Mouse (Mus musculus) embryo, embryonic 10 days (tissue): ENCODE measurements around the gene Ntf5.

ENCODE experiments used
- DNase-seq: peaks from one replicate; pipeline ENCODE4 v3.0.0-alpha.2; 2015; ENCODE audit warnings: low spot score

Ntf5 gene

DNA sequence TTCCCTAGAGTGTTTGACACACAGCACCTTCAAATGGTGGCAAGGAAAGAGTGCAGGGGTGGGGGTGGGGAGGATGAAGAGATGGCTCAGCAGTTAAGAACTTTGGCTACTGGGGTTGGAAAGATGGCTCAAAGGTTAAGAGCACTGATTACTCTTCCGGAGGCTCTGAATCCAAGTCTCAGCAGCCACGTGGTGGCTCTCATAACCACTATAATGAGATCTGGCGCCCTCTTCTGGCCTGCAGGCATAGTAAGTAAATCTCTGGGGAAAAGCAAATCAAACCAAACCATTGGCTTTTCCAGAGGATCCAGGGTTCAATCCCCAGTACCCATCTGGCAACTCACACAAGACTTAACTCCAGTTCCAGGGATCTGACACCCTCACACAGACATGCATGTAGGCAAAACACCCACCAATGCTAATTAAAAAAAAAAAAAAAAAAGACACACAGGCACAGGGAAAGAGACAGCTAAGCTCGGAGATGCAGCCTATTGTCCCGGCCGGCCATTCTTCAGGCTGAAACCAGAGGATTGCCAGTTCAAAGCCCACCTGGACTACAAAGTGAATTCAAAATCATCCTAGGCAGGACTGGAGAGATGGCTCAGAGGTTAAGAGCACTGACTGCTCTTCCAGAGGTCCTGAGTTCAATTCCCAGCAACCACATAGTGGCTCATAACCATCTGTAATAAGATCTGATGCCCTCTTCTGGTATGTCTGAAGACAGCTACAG is 9.8 kb upstream of the Ntf5 start:
- DNase-seq = peak; percentile 85

DNA sequence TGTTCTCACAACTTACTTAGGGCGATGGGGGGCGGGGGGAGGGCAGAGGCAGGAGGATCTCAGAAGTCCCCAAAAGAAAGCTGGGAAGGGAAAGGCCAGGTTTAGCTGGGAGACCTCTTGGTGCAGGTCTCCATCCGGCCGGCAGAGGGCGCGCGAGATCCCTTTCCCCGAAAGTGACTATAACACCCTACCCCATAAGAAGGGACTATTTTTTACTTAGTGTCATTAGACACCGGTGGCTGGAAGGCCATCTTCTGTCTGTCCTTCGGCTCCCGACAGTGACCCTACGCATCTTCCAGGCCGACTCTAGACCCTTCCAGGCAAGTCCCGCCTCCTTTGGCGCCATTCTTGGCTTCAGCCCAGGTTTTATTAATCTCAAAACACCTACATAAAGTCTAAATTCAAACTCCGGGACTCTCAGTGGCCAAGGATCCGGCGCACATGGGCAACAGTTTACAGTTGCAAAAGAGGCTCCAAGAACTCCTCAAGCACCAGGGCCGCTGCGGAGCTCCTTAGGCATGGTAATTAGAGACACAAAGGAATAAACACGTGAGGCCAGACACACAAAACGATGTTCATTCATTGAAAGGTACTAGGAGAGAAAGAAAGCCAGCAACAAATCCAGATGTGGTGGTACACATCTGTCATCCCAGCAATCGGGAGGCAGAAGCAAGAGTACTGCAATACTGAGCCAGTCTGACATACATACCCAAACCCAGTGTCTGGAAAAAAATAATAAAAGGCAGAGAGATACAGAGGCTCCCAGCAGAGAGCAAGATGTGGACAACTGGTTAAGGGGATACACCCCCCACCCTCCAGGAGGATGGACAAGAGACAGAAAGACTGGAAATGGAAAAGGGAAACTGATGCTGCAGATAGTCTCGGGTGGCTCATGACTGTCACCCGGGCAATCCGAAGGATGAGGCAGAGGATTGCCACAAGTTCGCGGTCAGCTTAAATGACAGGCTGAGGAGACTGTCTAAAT is 8.1 kb upstream of the Ntf5 start, which contains the start of gene Kcna7:
TSS of gene Kcna7 (plus strand) at position 563 of the 985 bp plus-strand sequence.
- DNase-seq = peak; percentile 67

DNA sequence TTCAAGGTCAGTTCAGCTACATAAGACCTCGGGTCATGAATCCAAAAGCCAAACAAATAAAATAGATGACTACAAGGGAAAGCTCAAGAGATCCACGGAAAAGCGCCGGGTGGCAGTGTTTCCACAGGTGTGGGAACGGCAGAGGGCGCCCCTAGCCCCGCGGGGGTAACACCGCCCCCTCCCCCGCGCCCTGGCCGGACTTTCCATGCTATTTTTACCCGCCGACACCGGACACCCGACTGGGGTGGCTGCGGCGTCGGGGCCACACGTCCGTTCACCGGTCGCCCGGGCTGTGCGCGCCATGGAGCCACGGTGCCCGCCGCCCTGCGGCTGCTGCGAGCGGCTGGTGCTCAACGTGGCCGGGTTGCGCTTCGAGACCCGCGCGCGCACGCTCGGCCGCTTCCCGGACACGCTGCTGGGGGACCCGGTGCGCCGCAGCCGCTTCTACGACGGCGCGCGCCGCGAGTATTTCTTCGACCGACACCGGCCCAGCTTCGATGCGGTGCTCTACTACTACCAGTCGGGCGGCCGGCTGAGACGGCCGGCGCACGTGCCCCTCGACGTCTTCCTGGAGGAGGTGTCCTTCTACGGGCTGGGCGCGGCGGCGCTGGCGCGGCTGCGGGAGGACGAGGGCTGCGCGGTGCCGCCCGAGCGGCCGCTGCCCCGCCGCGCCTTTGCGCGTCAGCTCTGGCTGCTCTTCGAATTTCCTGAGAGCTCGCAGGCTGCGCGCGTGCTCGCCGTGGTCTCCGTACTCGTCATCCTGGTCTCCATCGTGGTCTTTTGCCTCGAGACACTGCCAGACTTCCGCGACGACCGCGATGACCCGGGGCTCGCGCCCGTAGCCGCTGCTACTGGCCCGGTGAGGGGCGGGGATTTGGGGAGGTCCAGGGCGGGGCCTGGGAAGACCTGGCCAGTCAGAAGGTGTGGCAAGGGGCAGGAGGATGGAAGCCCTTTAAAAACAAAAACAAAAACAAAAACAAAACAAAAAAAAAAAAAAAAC is 7.0 kb upstream of the Ntf5 start:
- peak; percentile 18 for DNase-seq

DNA sequence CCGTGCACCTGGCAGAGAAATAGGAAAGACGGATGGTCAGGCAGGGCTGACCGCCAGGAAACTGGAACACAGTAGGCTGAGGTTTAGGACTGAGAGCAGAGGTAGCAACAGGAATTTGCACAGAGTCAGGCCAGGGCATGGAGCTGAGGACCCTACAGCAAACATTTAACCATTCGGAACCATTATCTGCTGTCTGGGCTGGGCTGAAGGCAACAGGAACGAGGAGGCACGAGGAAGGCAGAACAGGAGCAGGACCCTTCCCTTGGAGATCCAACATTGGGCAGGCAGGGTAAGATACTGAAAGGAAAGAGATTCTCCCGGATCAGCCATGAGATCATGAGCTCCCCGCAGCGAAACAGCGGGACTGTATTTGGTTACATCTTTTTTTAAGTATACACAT is 5.7 kb upstream of the Ntf5 start:
- no peak for DNase-seq

DNA sequence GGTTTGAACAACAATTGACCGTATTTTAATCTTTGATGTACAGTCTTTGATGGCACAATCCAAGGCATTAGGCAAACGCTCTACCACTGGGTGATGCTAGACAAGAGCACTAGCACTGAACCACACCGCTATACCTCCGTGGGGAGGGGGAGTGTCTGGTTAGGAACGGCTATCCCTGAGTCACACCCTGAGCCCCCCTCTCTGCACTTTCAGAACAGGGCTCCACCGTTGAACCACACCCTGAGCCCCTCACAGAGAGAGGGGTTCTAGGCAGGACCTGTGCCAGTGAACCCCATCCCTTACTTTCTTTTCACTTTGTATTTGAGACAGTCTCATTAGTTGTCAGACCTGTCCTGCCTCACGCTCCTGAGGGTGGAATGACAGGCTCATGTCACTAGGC is 5.1 kb upstream of the Ntf5 start:
- no peak for DNase-seq

DNA sequence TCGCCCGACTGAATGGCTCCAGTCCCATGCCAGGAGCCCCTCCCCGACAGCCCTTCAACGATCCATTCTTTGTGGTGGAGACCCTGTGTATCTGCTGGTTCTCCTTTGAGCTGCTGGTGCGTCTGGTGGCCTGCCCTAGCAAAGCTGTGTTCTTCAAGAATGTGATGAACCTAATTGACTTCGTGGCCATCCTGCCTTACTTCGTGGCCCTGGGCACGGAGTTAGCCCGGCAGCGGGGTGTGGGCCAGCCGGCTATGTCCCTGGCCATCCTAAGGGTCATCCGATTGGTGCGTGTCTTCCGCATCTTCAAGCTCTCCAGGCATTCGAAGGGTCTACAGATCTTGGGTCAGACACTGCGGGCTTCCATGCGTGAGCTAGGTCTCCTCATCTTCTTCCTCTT is 4.5 kb upstream of the Ntf5 start:
- no peak for DNase-seq

- DNase-seq = no peak
Observed at GRCm38 (mm10) chr7:45409497-45410163, 3.9 kb upstream of the Ntf5 start.

- no peak for DNase-seq
Observed at GRCm38 (mm10) chr7:45412421-45412820, 1.1 kb upstream of the Ntf5 start.

DNA sequence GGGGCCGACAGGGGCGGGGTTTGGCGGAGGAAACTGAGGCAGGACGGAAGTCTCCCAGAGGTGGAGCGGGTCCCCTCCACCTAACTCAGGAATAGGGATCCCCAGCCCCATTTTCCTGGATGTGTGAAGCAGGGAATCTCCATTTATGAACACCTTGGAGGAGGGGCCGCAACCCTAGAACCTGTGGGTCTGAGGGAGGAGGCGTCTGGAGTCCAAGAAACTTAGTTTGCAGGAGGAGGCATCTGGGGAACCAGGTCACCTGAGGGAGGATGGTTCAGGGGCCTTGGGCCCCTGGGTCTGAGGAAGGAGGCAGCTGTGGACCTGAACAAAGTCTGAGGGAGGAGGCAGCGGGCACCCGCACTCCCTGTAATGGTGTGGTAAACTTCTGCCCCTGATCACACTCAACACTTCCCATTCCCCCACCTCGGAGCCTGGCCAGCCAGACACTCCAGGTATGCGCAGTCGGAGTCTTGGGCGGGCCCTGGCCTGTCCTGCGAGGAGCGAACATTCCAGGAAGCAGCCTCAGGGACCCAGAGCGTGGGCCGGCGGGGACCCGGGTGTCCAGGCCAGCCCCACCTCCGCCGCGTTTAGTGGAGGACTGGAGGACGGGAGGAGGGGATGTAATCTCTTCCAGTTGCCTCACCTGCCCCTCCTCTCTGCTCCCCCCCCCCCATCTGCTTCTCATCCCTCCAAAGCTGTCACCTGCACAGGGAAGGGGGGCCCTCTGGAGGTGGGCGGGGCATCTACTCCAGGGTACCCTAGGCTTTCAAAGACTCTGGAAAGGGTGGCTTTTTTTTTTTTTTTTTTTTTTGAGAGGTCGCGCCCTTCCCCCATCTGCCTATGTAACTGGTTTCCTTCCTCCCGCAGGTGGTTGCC is 607 bp downstream of the Ntf5 start:
- DNase-seq = peak; percentile 18

DNA sequence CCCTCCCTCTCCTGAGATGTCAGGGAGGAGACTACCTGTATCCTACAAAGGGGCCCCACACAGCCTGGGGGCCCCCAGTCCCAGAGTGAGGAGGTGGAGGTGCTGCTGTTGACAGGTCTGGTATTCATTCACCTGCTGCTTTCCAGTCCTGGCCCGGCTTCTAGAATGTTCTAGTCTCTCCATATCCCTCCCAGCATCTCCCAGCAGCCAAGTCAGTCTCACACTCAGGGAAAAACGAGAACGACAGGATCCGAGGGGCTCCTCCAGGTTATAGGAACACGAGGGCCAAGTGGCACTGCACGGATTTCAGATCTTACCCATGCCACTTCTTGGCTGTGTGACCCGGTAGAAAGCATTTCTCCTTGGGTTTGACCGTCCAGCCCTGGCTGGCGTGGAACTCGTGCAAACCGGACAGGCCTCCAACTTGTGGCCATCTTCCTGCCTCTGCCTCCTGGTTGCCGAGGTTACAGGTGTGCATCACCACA is 1.3 kb downstream of the Ntf5 start:
- DNase-seq = no peak

DNA sequence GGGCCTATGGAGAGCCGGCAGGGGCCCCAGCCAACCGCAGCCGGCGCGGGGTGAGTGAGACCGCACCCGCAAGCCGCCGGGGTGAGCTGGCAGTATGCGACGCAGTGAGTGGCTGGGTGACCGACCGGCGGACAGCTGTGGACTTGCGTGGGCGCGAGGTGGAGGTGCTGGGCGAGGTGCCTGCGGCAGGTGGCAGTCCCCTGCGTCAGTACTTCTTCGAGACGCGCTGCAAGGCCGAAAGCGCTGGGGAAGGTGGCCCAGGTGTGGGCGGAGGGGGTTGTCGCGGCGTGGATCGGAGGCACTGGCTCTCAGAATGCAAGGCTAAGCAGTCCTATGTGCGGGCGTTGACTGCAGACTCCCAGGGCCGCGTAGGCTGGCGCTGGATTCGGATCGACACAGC is 2.1 kb downstream of the Ntf5 start:
- no peak for DNase-seq

DNA sequence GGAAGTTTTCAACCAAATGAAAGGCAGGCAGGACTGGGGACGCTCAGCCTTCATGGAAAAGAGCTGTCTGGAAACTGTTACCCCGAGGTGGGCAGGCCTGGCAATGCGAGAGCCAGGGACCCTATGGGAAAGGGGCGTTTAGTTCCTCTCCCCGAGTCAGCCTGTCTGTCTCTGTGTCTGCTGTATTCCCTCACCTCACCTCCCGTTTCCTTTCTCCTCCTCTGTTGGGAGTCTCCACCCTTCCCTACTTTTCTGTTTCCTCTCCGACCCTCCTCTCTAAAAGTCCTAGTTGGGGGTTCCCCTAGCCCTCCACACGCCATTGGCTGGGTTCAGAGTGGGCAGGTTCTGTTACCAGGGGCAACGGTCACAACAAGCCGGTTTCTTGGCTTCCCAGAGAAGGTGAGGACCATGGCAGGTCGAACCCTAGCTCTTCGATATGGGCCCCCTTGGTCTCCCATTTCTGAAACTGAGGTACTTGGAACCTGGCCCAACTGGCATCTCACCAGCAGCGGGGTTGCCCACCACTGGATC is 4.5 kb downstream of the Ntf5 start:
- no peak for DNase-seq

- DNase-seq = no peak
Observed at GRCm38 (mm10) chr7:45419859-45420614, 6.5 kb downstream of the Ntf5 start.

DNA sequence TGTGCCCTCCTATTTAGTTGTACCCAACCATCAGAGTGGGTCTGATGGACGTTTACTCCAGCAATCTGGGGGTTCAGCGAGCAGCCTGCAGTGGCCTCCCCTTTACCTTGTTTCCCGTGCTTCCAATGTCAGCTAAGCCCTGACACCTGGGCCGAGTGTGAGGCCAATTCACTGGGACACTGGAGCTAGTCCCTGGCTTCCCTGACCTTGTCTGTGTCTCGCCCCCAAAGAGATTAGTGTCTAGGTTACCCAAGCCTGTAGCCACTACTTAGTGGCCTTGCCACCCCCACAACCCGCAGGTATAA is 7.1 kb downstream of the Ntf5 start, which contains the start of gene Lhb:
TSS of gene Lhb (plus strand) at position 206 of the 305 bp plus-strand sequence.
- no peak for DNase-seq

DNA sequence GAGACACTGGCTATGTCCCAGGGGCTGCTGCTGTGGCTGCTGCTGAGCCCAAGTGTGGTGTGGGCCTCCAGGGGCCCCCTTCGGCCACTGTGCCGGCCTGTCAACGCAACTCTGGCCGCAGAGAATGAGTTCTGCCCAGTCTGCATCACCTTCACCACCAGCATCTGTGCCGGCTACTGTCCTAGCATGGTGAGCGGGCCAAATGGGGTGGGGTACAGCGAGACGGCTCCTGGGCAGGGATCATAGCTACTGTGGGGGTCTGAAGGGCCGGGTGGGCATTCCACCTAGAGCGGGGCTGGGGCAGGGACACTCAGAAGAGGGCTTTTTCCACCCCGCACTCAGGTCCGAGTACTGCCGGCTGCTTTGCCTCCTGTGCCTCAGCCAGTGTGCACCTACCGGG is 7.7 kb downstream of the Ntf5 start:
- no peak for DNase-seq

GRCm38 (mm10) chr7:45426556-45426955 is 13.1 kb downstream of the Ntf5 start:
- DNase-seq = no peak

DNA sequence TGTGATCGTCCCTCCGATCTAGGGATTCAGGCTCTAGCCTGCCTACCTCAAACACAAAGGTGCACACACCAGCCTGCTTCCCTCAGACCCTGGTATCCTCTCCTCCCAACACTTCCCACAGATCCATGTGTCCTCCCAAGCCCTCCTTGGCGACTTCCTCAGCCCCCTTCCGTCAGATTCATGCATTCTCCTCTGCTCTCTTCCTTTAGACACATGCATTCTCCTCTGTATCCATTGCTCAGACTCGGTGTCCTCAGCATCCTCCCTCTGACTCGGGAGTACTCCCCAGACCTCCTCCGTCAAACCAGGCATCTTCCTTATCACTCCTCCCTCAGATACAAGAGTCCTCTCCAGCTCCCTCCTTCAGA is 20.3 kb downstream of the Ntf5 start:
- DNase-seq = no peak

GRCm38 (mm10) chr7:45434203-45435015 is 20.9 kb downstream of the Ntf5 start, which contains the start of gene Gys1:
Gys1 (plus strand) TSS chr7:45434844.
- DNase-seq = peak; percentile 97
